Mouse (Mus musculus) testis, adult 2 months (tissue): Measurements from ENCODE around the gene Polr3g.

Source experiments
- CTCF ChIP-seq: fragments of 200-500 bp; IDR thresholded peaks from 2 replicates; pipeline ENCODE4 v1.5.1; 2012; ENCODE audit warnings: low read depth, mild to moderate bottlenecking, inconsistent platforms, low read length, moderate library complexity; ENCODE audit not compliant: control insufficient read depth, insufficient read depth, insufficient replicate concordance
- POLR2A ChIP-seq: fragments of 200-500 bp; IDR thresholded peaks from 2 replicates; pipeline ENCODE4 v1.6.1; 2012; ENCODE audit warnings: low read depth, mild to moderate bottlenecking, inconsistent platforms, low read length, moderate library complexity; ENCODE audit not compliant: control insufficient read depth

DNA sequence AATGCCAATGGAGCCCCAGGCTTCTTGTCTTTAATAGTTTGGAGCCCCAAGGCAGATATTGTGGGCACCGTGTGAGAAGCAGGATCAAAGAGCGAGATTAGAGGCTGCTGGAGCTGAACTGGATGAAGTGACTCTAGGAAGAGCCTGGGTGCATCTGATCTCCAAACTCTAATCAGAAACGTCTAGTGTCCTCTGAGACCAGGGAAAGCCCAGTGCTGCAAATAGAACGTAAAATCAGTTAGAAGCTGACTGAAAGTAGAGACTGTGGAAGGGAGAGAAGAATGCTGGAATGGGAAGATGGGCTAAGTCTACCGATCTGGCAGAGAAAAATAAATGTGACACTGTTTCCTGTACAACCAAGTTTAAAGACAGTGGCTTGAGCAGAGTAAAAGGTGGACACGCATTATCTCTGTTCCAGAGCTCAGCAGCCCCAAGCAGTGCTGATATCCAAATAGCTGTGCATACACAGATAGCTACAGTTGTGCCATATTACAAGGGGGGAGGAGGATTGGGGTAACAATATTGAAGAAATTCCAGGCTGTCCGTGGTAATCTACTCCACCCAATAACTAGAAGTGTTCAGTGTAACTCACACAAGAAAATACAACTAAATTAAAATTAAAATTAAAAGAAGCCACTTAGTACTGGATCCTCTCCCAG is 68.2 kb downstream of the Polr3g start:
- no peak for TF ChIP-seq CTCF
- TF ChIP-seq POLR2A = no peak
